Mouse (Mus musculus): ENCODE measurements around the gene Gna12. TPM values are rescaled to one million over a fixed set of nuclear protein-coding genes. Genes with fewer than 3 reads are reported as not detected.

The Gna12 gene
- polyA plus RNA-seq, 1 experiment from 2014 or later: 12.5 TPM

DNA sequence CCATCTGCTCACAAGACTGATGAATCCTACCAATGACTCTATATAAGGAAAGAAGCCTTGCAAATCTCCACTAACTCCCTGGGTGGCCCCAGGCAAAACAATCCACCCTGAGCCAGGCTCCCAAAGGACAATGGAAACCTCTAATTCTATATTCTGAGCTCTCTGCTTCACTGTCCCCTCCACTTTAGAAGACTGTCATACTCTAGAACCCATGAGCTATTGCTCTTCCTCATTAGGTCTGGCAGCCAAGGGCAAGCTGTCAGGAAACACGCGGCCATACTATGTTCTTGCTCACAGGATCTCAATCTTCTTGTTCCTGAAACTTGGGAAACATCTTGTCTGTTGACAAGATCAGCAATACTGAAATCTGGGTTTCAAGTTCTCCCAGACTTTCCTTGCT is 24.0 kb downstream of the Gna12 start:
- Histone ChIP-seq H3K27me3 (ENCODE audit: insufficient read depth, poor library complexity, severe bottlenecking) (no peaks in the 10 kb centered on the region), H3K27ac (no peak overlapping the region), H3K36me3 (no peaks in the 10 kb centered on the region), H3K9me3 (no peaks in the 10 kb centered on the region), H3K4me3 (no peak overlapping the region), H3K4me1 (peaks cover 70% of the 10 kb centered on the region)
- 95% methylated on average over 2 of the region's 2 CpGs for WGBS
- no peak for DNase-seq (ENCODE audit: low spot score)

- Histone ChIP-seq H3K4me1 (peaks cover 73% of the 10 kb centered on the region), H3K4me3 (no peak overlapping the region), H3K27me3 (ENCODE audit: insufficient read depth, poor library complexity, severe bottlenecking) (no peaks in the 10 kb centered on the region), H3K9me3 (no peaks in the 10 kb centered on the region), H3K27ac (no peak overlapping the region), H3K36me3 (no peaks in the 10 kb centered on the region)
- DNase-seq (ENCODE audit: low spot score): no peak
- WGBS: 86% methylated on average over 5 of the region's 5 CpGs
Measured at GRCm38 (mm10) chr5:140801782-140802181, 28.4 kb downstream of the Gna12 start.

- DNase-seq (ENCODE audit: low spot score): no peak
- H3K9me3 ChIP-seq: no peaks in the 10 kb centered on the region
- H3K4me1 ChIP-seq: peaks cover 69% of the 10 kb centered on the region
- 88% methylated on average over 6 of the region's 6 CpGs for WGBS
- H3K27ac ChIP-seq: no peak overlapping the region
- no peak overlapping the region for H3K4me3 ChIP-seq
- no peaks in the 10 kb centered on the region for H3K36me3 ChIP-seq
- no peaks in the 10 kb centered on the region for H3K27me3 ChIP-seq (ENCODE audit: insufficient read depth, poor library complexity, severe bottlenecking)
Measured at GRCm38 (mm10) chr5:140800288-140800923, 29.8 kb downstream of the Gna12 start.

DNA sequence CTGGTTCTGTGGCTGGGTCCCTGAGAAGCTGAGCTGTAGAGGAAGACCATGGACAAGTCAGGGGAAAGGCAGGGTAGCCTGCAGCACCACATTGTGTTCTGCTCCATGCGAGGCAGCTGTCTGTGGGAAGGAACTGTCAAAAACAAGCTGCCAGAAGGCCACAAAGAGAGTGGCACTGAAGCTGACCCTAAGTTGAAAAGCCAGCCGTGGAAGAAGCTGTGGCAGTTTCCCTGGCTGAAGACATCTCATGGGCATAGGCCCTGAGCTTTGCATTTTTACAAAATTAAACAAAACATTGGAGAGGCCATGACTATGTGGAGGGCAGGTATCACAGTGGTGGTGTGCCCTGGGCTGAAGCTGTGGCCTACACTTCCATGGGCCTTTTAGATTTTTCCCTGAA is 31.0 kb downstream of the Gna12 start:
- 51% methylated on average over 2 of the region's 2 CpGs for WGBS
- Histone ChIP-seq H3K27me3 (ENCODE audit: insufficient read depth, poor library complexity, severe bottlenecking) (no peaks in the 10 kb centered on the region), H3K4me3 (no peak overlapping the region), H3K36me3 (no peaks in the 10 kb centered on the region), H3K4me1 (peaks cover 70% of the 10 kb centered on the region), H3K27ac (peak overlapping the region; percentile 57; the same call in 1 of the 2 replicates), H3K9me3 (no peaks in the 10 kb centered on the region)
- DNase-seq (ENCODE audit: low spot score): no peak

DNA sequence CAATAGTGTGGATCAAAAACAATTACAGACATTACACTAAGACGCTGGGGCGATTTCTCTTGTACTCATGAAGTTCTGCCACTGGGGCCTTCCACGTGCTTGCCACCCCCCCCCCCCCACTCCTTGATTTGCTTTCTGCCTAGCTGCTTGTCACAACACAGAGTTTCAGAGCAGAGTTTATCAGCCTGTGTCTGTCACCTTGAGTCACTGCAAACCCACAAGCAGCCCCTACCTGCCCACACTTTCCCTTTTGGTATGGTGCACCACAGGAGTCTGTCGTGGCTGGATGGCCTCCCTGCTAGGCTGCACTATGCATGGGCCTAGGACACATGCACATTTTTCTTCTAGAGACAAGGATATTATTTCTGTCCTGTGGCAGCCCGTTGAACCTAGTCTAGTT is 31.5 kb downstream of the Gna12 start:
- no peak for DNase-seq (ENCODE audit: low spot score)

DNA sequence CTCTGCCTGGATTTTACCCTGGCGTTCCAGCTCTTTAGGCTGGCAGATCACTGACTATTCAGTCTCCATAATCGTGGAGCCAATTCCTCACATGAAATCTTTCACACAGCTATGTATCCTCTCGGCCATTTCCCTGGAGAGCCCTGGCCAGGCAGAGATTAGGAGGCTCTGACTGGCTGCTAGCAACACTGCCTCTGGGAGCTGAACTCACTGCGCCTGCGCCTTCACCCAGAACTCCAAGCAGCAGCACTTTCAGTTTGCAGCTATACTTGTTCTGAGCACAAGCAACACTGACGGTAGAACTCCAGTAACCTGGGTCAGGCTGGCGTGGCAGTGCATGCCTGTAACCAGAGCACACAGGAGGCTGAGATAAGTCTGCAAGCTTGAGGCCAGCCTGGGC is 32.1 kb downstream of the Gna12 start:
- 50% methylated on average over 7 of the region's 7 CpGs for WGBS
- 0 out of 2 replicates have a peak overlapping the region, but pooled peaks have one; percentile 13 for H3K4me3 ChIP-seq
- peaks cover 70% of the 10 kb centered on the region for H3K4me1 ChIP-seq
- no peaks in the 10 kb centered on the region for H3K36me3 ChIP-seq
- H3K27me3 ChIP-seq (ENCODE audit: insufficient read depth, poor library complexity, severe bottlenecking): no peaks in the 10 kb centered on the region
- peak overlapping the region; percentile 73 for H3K27ac ChIP-seq
- DNase-seq (ENCODE audit: low spot score): no peak
- H3K9me3 ChIP-seq: no peaks in the 10 kb centered on the region

More for the DNA sequence above, 31.5 kb downstream of the Gna12 start:
- 54% methylated on average over 5 of the region's 5 CpGs for WGBS
- Histone ChIP-seq H3K36me3 (no peaks in the 10 kb centered on the region), H3K27ac (peak overlapping the region; percentile 73; the same call in 1 of the 2 replicates), H3K4me3 (no peak overlapping the region), H3K4me1 (peaks cover 70% of the 10 kb centered on the region), H3K27me3 (ENCODE audit: insufficient read depth, poor library complexity, severe bottlenecking) (no peaks in the 10 kb centered on the region), H3K9me3 (no peaks in the 10 kb centered on the region)

GRCm38 (mm10) chr5:140796051-140796450 is 34.2 kb downstream of the Gna12 start:
- no peaks in the 10 kb centered on the region for H3K9me3 ChIP-seq
- no peak overlapping the region for H3K27ac ChIP-seq
- H3K36me3 ChIP-seq: no peaks in the 10 kb centered on the region
- DNase-seq (ENCODE audit: low spot score): no peak
- WGBS: 74% methylated on average over 3 of the region's 3 CpGs
- peaks cover 78% of the 10 kb centered on the region for H3K4me1 ChIP-seq
- H3K27me3 ChIP-seq (ENCODE audit: insufficient read depth, poor library complexity, severe bottlenecking): no peaks in the 10 kb centered on the region
- H3K4me3 ChIP-seq: no peak overlapping the region

- Histone ChIP-seq H3K4me3 (no peak overlapping the region), H3K27me3 (ENCODE audit: insufficient read depth, poor library complexity, severe bottlenecking) (no peaks in the 10 kb centered on the region), H3K27ac (peak overlapping the region; percentile 72), H3K36me3 (no peaks in the 10 kb centered on the region), H3K9me3 (no peaks in the 10 kb centered on the region), H3K4me1 (peaks cover 78% of the 10 kb centered on the region)
- DNase-seq (ENCODE audit: low spot score): no peak
- WGBS: 9% methylated on average over 2 of the region's 2 CpGs
Measured at GRCm38 (mm10) chr5:140795176-140795575, 35.1 kb downstream of the Gna12 start.

- peaks cover 78% of the 10 kb centered on the region for H3K4me1 ChIP-seq
- peak overlapping the region; percentile 18; the same call in 1 of the 2 replicates for H3K4me3 ChIP-seq
- no peaks in the 10 kb centered on the region for H3K9me3 ChIP-seq
- H3K27me3 ChIP-seq (ENCODE audit: insufficient read depth, poor library complexity, severe bottlenecking): no peaks in the 10 kb centered on the region
- no peak for DNase-seq (ENCODE audit: low spot score)
- WGBS: 18% methylated on average over 3 of the region's 3 CpGs
- H3K36me3 ChIP-seq: no peaks in the 10 kb centered on the region
- H3K27ac ChIP-seq: peak overlapping the region; percentile 72
Measured at GRCm38 (mm10) chr5:140794753-140795152, 35.5 kb downstream of the Gna12 start.

- 43% methylated on average over 5 of the region's 5 CpGs for WGBS
- no peaks in the 10 kb centered on the region for H3K27me3 ChIP-seq (ENCODE audit: insufficient read depth, poor library complexity, severe bottlenecking)
- peaks cover 65% of the 10 kb centered on the region for H3K4me1 ChIP-seq
- H3K9me3 ChIP-seq: no peaks in the 10 kb centered on the region
- no peak overlapping the region for H3K4me3 ChIP-seq
- DNase-seq (ENCODE audit: low spot score): no peak
- H3K36me3 ChIP-seq: no peaks in the 10 kb centered on the region; the same call in 1 of the 2 replicates
- H3K27ac ChIP-seq: peak overlapping the region; percentile 22; the same call in 1 of the 2 replicates
Measured at GRCm38 (mm10) chr5:140792233-140792632, 38.0 kb downstream of the Gna12 start.

DNA sequence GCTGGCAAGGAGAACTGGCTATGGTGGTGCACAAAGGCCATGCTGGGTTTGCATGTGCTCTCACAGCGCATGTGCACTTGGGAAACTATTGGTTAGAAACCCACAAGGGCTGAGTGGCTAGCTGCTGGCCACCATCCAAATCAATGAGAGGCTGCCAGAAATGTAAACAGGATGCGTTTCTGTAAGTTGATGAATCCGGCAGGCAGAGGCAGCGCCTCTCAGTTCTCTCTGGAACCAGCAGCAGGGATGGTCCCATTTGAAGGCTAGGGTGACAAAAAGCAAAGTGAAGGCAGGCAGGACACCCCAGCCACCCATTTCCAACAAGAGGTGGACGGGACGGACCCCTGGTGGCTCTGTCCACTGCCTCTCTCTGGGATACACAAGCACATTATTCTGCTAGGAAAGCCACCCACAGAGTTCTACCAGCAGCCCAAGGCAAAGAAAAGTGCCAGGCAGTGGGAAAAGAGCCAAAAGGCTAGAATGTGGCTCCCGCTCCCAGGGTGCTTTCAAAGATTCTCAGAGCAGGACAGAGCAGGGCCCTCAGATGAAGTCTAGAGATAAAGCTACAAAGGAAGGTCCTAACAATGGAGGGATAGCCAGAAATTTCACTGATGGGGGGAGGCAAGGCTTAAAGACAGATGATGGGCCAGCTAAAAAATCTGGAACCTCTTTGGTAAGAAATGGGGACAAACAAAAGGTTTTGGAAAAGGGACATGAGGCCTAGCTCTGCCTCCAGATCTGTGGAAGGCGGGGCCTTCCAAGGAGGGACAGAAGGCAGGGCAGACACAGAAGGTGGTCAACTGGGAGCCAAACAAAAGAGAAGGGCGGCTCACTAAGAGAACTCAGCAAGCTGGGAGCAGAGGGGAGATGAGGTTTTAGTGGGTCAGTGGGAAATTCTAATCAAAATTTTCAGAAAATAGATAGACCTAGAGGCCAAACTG is 39.0 kb downstream of the Gna12 start:
- H3K36me3 ChIP-seq: no peaks in the 10 kb centered on the region; the same call in 1 of the 2 replicates
- no peaks in the 10 kb centered on the region for H3K27me3 ChIP-seq (ENCODE audit: insufficient read depth, poor library complexity, severe bottlenecking)
- no peaks in the 10 kb centered on the region for H3K9me3 ChIP-seq
- H3K27ac ChIP-seq: peak overlapping the region; percentile 76
- peaks cover 71% of the 10 kb centered on the region for H3K4me1 ChIP-seq
- H3K4me3 ChIP-seq: no peak overlapping the region
- no peak for DNase-seq (ENCODE audit: low spot score)
- 44% methylated on average over 9 of the region's 9 CpGs for WGBS

GRCm38 (mm10) chr5:140790392-140790791 is 39.8 kb downstream of the Gna12 start:
- Histone ChIP-seq H3K4me3 (no peak overlapping the region), H3K4me1 (peaks cover 75% of the 10 kb centered on the region), H3K27me3 (ENCODE audit: insufficient read depth, poor library complexity, severe bottlenecking) (no peaks in the 10 kb centered on the region), H3K36me3 (peaks cover 2% of the 10 kb centered on the region), H3K9me3 (no peaks in the 10 kb centered on the region), H3K27ac (peak overlapping the region; percentile 76; the same call in 1 of the 2 replicates)
- DNase-seq (ENCODE audit: low spot score): no peak
- WGBS: 63% methylated on average over 2 of the region's 2 CpGs

GRCm38 (mm10) chr5:140789561-140789960 is 40.7 kb downstream of the Gna12 start:
- Histone ChIP-seq H3K36me3 (peaks cover 10% of the 10 kb centered on the region), H3K4me3 (no peak overlapping the region), H3K4me1 (peaks cover 69% of the 10 kb centered on the region), H3K27ac (no peak overlapping the region), H3K27me3 (ENCODE audit: insufficient read depth, poor library complexity, severe bottlenecking) (no peaks in the 10 kb centered on the region), H3K9me3 (no peaks in the 10 kb centered on the region)
- DNase-seq (ENCODE audit: low spot score): no peak

Measured in heart, embryonic 10.5 days (tissue).